Mouse (Mus musculus) small intestine, adult 2 months (tissue): ENCODE results near the gene Epb41l2. TPM values are rescaled to one million over a fixed set of nuclear protein-coding genes. Genes with fewer than 3 reads are reported as not detected.

Experiments used
- H3K27ac ChIP-seq: fragments of 200-500 bp; 2 replicates; pipeline ENCODE4 v1.5.1; 2012; ENCODE audit warnings: low read depth, low read length, control low read depth, inconsistent platforms; ENCODE audit not compliant: insufficient read depth
- H3K27me3 ChIP-seq: fragments of 200-500 bp; 2 replicates; pipeline ENCODE4 v1.6.1; 2012; ENCODE audit warnings: mild to moderate bottlenecking, moderate library complexity, low read length, inconsistent platforms; ENCODE audit not compliant: control insufficient read depth, insufficient read depth
- H3K36me3 ChIP-seq: fragments of 200-500 bp; 2 replicates; pipeline ENCODE4 v1.6.1; 2012; ENCODE audit warnings: mild to moderate bottlenecking, low read length, control low read depth, inconsistent platforms; ENCODE audit not compliant: control insufficient read depth, insufficient read depth
- H3K4me1 ChIP-seq: fragments of 200-500 bp; 2 replicates; pipeline ENCODE4 v1.6.1; 2012; ENCODE audit warnings: low read length, inconsistent platforms, mixed read lengths; ENCODE audit not compliant: control insufficient read depth, insufficient read depth, insufficient read length
- H3K4me3 ChIP-seq: fragments of 200-500 bp; 2 replicates; pipeline ENCODE4 v1.5.1; 2012; ENCODE audit warnings: low read depth, mild to moderate bottlenecking, control low read depth, inconsistent platforms, low read length, moderate library complexity
- CTCF ChIP-seq: fragments of 200-500 bp; IDR thresholded peaks from 2 replicates; pipeline ENCODE4 v1.5.1; 2012; ENCODE audit warnings: low read depth, mild to moderate bottlenecking, control low read depth, inconsistent platforms, low read length, moderate library complexity, mixed read lengths; ENCODE audit not compliant: insufficient replicate concordance, insufficient read length; ENCODE audit errors: extremely low read depth
- POLR2A ChIP-seq: fragments of 200-500 bp; IDR thresholded peaks from 2 replicates; pipeline ENCODE4 v1.6.1; 2012; ENCODE audit warnings: low read depth, mild to moderate bottlenecking, control low read depth, inconsistent platforms, low read length, moderate library complexity
- WGBS: fragments of 180-500 bp; shearing (Covaris S2); methylation state at CpG from one replicate; pipeline ENCODE4 v1.1.7; 2018; 5-methylcytosine and 5-hydroxymethylcytosine counted together
- polyA plus RNA-seq: library from polyadenylated mRNA; depleted of rRNA; stranded (reverse); fragments of >200 nt; gene quantifications from 2 replicates; pipeline ENCODE4 v1.2.3, GENCODE M21; 2012

Epb41l2 gene
- polyA plus RNA-seq, 1 experiment: 18.2 TPM

DNA sequence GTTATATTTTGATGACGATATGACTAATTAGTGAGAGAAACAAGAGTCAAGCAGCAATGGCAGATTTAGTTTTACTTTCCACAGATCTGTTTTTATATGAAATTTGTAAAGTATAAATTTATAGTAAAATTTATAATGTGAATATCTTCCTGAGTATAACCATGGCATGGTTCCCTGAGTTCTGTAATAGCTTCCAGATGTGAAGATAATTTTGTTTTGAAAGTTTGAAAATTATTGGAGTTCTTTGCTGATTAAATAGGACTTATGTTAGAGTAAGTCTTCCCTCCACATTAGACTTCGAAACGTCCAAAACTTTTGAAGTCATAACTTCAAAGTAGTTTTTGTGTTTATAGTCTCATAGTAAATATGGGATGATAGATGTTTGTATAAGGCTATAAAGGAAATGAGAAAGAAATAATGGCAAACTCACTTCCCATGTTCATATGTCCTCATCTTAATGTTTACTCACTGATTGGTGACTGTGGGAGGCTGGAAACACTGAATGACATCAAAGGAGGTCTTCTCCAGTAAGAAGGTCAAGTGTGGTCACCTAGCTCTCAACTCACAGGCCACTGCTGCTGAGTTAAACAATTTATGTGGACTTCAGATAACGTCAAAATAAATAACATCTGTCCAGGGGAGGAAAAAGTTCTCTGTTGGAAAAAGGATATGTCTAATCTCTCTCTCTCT is 26.1 kb upstream of the Epb41l2 start:
- Histone ChIP-seq H3K4me3 (no peak overlapping the region), H3K36me3 (no peaks in the 10 kb centered on the region), H3K27me3 (no peaks in the 10 kb centered on the region), H3K4me1 (no peaks in the 10 kb centered on the region), H3K27ac (no peak overlapping the region)
- 57% methylated on average over 4 of the region's 4 CpGs for WGBS
- TF ChIP-seq CTCF (no peak), POLR2A (no peak)

- Histone ChIP-seq H3K36me3 (no peaks in the 10 kb centered on the region), H3K4me3 (no peak overlapping the region), H3K27ac (no peak overlapping the region), H3K27me3 (no peaks in the 10 kb centered on the region), H3K4me1 (peaks cover 4% of the 10 kb centered on the region; the same call in 1 of the 2 replicates)
- TF ChIP-seq CTCF (no peak), POLR2A (no peak)
- WGBS: 91% methylated on average over 5 of the region's 5 CpGs
These were observed 18.9 kb upstream of the Epb41l2 start for GRCm38 (mm10) chr10:25340675-25341074.

GRCm38 (mm10) chr10:25342801-25343200 is 16.8 kb upstream of the Epb41l2 start:
- H3K36me3 ChIP-seq: no peaks in the 10 kb centered on the region
- H3K27ac ChIP-seq: no peak overlapping the region
- no peak overlapping the region for H3K4me3 ChIP-seq
- no peak for TF ChIP-seq POLR2A
- no peak for TF ChIP-seq CTCF
- H3K27me3 ChIP-seq: no peaks in the 10 kb centered on the region
- H3K4me1 ChIP-seq: peaks cover 4% of the 10 kb centered on the region; the same call in 1 of the 2 replicates

DNA sequence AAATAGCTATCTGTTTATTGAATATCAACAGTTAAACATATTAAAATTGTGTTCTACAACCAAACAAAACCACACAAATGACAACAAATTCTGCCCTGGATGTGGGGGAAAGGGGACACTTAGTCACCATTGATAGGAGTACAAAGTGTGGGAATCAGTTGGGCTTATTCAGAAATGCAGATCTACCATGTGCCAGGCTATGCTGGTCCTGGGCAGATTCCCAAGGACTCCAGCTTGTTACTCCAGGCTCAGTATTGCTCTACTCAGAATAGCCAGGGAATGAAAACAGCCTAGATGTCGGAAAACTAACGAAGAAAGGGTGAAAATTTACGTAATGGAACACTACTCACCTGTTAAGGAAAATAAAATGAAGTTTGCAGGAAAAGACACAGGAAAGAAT is 5.7 kb upstream of the Epb41l2 start:
- no peaks in the 10 kb centered on the region for H3K36me3 ChIP-seq
- no peak overlapping the region for H3K27ac ChIP-seq
- H3K4me3 ChIP-seq: no peak overlapping the region
- no peaks in the 10 kb centered on the region for H3K27me3 ChIP-seq
- TF ChIP-seq POLR2A: no peak
- no peak for TF ChIP-seq CTCF
- WGBS: 95% methylated on average over 3 of the region's 3 CpGs
- no peaks in the 10 kb centered on the region; the same call in 1 of the 2 replicates for H3K4me1 ChIP-seq

DNA sequence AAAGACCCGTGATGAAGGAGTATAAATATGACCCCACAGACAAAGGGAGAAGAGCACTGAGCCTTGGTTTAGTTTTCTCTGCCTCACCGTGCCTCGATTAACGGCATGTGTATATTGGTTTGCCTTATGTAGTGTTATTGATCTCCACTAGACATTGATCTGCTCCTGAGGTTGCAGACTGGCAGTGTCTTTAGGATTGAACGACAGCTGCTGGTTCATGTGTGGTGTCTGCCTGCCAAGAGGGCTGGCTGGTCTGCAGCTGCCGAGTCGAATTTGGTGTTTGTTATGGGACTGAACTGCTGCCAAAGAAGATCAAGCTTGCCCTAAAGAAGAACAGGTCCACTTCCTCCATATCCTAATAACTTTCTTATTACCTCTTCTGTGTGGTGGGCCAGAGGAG is 5.2 kb upstream of the Epb41l2 start:
- H3K27ac ChIP-seq: no peak overlapping the region
- TF ChIP-seq POLR2A (no peak), CTCF (no peak)
- H3K36me3 ChIP-seq: no peaks in the 10 kb centered on the region
- WGBS: 72% methylated on average over 7 of the region's 7 CpGs
- no peak overlapping the region for H3K4me3 ChIP-seq
- H3K4me1 ChIP-seq: no peaks in the 10 kb centered on the region; the same call in 1 of the 2 replicates
- no peaks in the 10 kb centered on the region for H3K27me3 ChIP-seq

GRCm38 (mm10) chr10:25359959-25360811 is 587 bp downstream of the Epb41l2 start:
- Histone ChIP-seq H3K27ac (no peak overlapping the region; the same call in 1 of the 2 replicates), H3K4me1 (peaks cover 1% of the 10 kb centered on the region; the same call in 1 of the 2 replicates), H3K27me3 (no peaks in the 10 kb centered on the region), H3K4me3 (peak overlapping the region; percentile 84), H3K36me3 (no peaks in the 10 kb centered on the region)
- WGBS: under 1% methylated on average over 54 of the region's 84 CpGs
- TF ChIP-seq POLR2A (no peak), CTCF (no peak)

GRCm38 (mm10) chr10:25362235-25362634 is 2.6 kb downstream of the Epb41l2 start:
- Histone ChIP-seq H3K4me3 (no peak overlapping the region), H3K4me1 (peaks cover 4% of the 10 kb centered on the region; the same call in 1 of the 2 replicates), H3K27ac (no peak overlapping the region), H3K27me3 (no peaks in the 10 kb centered on the region), H3K36me3 (no peaks in the 10 kb centered on the region)
- TF ChIP-seq POLR2A (no peak), CTCF (no peak)
- WGBS: 80% methylated on average over 6 of the region's 6 CpGs
